Mouse (Mus musculus) limb, embryonic 15.5 days (tissue): Measurements from ENCODE around the gene Laptm5. TPM values are rescaled to one million over a fixed set of nuclear protein-coding genes. Genes with fewer than 3 reads are reported as not detected.

Experiments used
- ATAC-seq: fragments of 200-750 bp; cut with Nextera tagmentation; 2 replicates; pipeline ENCODE4 v1.8.0; 2017; ENCODE audit warnings: low read depth, moderate TSS enrichment; ENCODE audit not compliant: insufficient number of reproducible peaks, low FRiP score, low TSS enrichment
- H3K27ac ChIP-seq: fragments of 300-500 bp; sonication (generic); 2 replicates; pipeline ENCODE4 v1.5.1; 2015; ENCODE audit warnings: moderate library complexity, mild to moderate bottlenecking, inconsistent platforms
- H3K27me3 ChIP-seq: fragments of 300-500 bp; sonication (generic); 2 replicates; pipeline ENCODE4 v1.6.1; 2015; ENCODE audit warnings: inconsistent platforms
- H3K36me3 ChIP-seq: fragments of 300-500 bp; sonication (generic); 2 replicates; pipeline ENCODE4 v1.6.1; 2015; ENCODE audit warnings: inconsistent platforms
- H3K4me1 ChIP-seq: fragments of 300-500 bp; sonication (generic); 2 replicates; pipeline ENCODE4 v1.6.1; 2015; ENCODE audit warnings: inconsistent platforms
- H3K4me2 ChIP-seq: fragments of 300-500 bp; sonication (generic); 2 replicates; pipeline ENCODE4 v1.6.1; 2015; ENCODE audit warnings: mild to moderate bottlenecking, inconsistent platforms
- H3K4me3 ChIP-seq: fragments of 300-500 bp; sonication (generic); 2 replicates; pipeline ENCODE4 v1.5.1; 2015; ENCODE audit warnings: mild to moderate bottlenecking, inconsistent platforms
- H3K9ac ChIP-seq: fragments of 300-500 bp; sonication (generic); 2 replicates; pipeline ENCODE4 v1.6.1; 2015; ENCODE audit warnings: inconsistent platforms
- H3K9me3 ChIP-seq: fragments of 300-500 bp; sonication (generic); 2 replicates; pipeline ENCODE4 v1.6.1; 2016; ENCODE audit warnings: inconsistent platforms
- WGBS: fragments of 180-500 bp; shearing (Covaris S2); methylation state at CpG from one replicate; pipeline ENCODE4 v1.1.7; 2015; 5-methylcytosine and 5-hydroxymethylcytosine counted together
- polyA plus RNA-seq: library from polyadenylated mRNA; unstranded; fragments of >200 nt; fragmentation: Nextera tagmentation; extraction: Ambion mirVana; gene quantifications from 2 replicates; pipeline ENCODE4 v1.2.1, GENCODE M21; 2015

The Laptm5 gene
- polyA plus RNA-seq, 1 experiment from 2014 or later: 59.7 TPM

DNA sequence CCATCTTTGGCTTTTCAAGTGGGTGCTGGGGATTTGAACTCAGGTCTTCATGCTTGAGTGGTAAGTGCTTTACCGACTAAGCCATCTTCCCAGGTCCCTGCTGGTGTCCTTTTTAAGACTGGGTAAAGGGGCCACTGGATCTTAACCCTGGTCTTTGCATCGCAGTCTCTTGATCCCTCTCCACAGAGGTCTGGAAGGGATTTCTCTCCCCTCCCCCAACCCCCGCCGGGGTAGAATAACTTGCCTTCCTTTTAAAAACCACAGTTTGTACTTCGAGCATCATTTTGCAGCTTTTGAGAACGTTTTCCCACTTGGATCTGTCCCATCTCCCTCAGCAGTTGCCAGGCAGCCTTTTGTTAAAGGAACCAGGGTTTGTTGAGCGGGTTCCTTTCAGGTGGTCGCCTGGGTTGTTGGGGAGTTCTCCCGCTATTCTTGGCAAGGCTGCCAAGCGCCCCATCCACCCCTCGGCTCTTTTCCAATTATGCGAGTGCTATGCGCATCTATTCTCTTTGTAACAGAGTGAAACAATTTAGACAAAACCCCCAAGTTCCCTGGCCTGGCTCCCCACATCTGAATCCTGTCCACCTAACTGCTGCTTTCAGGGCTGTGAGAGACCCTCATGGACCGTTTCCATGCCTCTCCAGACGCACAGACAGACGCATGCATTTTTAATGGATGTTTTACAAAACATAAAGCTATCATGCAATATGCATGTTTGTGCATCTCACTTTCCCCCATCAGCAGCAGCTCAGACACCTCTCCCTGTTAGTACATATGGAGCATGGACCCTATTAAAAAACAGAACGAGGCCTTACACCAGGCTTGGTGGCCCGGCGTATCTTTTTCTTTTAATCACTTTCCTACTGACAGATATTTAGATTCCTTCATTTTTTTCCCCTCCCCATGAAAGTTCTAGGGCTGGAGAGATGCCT lies 60.7 kb downstream of the Laptm5 start:
- no peak overlapping the region for H3K4me3 ChIP-seq
- H3K27me3 ChIP-seq: no peaks in the 10 kb centered on the region
- H3K9me3 ChIP-seq: no peaks in the 10 kb centered on the region
- WGBS: 53% methylated on average over 19 of the region's 19 CpGs
- H3K4me2 ChIP-seq: no peak overlapping the region
- no peak for ATAC-seq
- H3K27ac ChIP-seq: no peak overlapping the region
- H3K4me1 ChIP-seq: 0 out of 2 replicates have a peak, but pooled peaks cover 2% of the 10 kb centered on the region
- H3K9ac ChIP-seq: no peak overlapping the region
- no peaks in the 10 kb centered on the region for H3K36me3 ChIP-seq

DNA sequence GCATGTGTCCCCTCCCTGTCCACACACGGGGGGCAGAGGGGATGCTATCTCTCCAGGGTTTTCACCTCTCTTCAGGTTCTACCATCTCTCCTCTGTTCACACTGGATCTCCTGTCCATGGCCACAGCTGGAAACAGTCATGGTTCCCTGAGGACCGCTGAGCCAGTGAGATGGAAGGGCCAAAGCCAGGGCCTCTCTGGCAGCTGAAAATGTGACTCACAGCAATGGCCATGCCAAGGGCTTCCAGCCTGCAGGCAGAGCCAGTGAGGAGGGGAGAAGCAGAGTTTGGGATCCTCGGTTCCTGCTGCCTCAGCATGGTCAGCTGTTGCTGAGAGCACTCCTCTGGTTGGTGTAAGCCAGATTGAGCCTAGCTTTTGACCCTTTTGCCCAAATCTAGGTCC lies 66.1 kb downstream of the Laptm5 start:
- no peak overlapping the region for H3K9ac ChIP-seq
- H3K4me2 ChIP-seq: no peak overlapping the region
- no peak for ATAC-seq
- H3K4me3 ChIP-seq: no peak overlapping the region
- H3K27me3 ChIP-seq: no peaks in the 10 kb centered on the region
- no peak overlapping the region for H3K27ac ChIP-seq
- 57% methylated on average over 3 of the region's 3 CpGs for WGBS
- H3K36me3 ChIP-seq: no peaks in the 10 kb centered on the region
- no peaks in the 10 kb centered on the region for H3K4me1 ChIP-seq
- H3K9me3 ChIP-seq: no peaks in the 10 kb centered on the region

DNA sequence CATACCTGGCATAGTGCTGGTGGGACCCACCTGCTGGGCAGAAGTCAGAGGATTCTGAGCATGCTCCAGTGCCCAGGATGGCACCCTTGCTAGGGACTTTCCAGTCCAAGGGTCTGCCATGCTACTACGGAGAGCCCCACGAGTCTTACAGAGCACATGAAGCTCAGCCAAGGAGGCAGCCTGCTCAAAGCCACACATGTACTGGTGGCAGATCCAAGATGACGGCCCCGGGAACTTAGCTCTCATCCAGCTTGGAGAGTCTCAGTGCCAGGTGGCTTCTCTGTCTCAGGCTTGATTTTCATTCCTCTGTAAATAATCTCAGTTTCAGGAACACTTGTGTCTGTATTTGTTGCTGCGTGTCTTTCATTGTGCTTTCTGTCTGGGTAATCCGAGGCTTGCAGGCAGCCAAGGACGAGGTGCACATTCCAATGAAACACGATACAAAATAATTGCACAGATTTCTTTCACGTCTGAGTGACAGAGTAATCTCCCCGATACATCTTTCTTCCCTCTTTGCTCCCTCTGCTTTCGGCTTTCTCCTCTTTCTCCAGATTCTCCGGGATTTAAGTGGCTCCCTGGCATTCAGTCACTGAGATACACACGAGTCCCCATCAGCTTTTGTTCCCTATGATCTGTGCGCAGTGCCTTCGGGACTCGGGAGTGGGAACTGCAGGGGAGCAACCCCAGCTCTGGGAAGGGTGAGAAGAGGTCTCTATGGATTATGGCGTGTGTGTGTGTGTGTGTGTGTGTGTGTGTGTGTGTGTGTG lies 71.7 kb downstream of the Laptm5 start:
- Histone ChIP-seq H3K4me2 (no peak overlapping the region), H3K4me3 (no peak overlapping the region), H3K4me1 (peaks cover 7% of the 10 kb centered on the region), H3K36me3 (no peaks in the 10 kb centered on the region), H3K27ac (no peak overlapping the region), H3K9me3 (no peaks in the 10 kb centered on the region), H3K9ac (no peak overlapping the region), H3K27me3 (no peaks in the 10 kb centered on the region)
- WGBS: 49% methylated on average over 17 of the region's 17 CpGs
- ATAC-seq: no peak

Other genes starting within 250 kb of the Laptm5 start
- gene Pum1, start 249.8 kb upstream of the Laptm5 start, polyA plus RNA-seq: 75.6 and 79.4 TPM in 2 replicates
- gene Sdc3, start 120.6 kb upstream of the Laptm5 start, polyA plus RNA-seq: 34.9 and 39.4 TPM in 2 replicates
- 153 and 161 TPM in 2 replicates for gene Matn1, start 31.3 kb downstream of the Laptm5 start, polyA plus RNA-seq